In genomic region chr19:47354456-47354855, GRCm38 (mm10) we compare ENCODE assay signal across 14 mouse cellular contexts.
DNase-seq lines count a peak whose midpoint lies in the region; ATAC-seq lines count a peak whose summit lies in the region.
"Had no signal": no experiment of that assay in that cellular context is flagged by ENCODE, and none has a peak within 500 bp of the region (broad histone marks: within the 10 kb centered on the region; RNA-seq: fewer than 3 reads in every experiment).

No protein-coding gene starts in this region.

- no peaks in the 10 kb centered on the region for H3K9me3 ChIP-seq in hindbrain, embryonic 11.5 days (ENCODE audit: control insufficient read depth, low read length)
- no peaks in the 10 kb centered on the region for H3K9me3 ChIP-seq in midbrain, embryonic 13.5 days

- peak; percentile 72 to 75 for DNase-seq in right cerebral cortex, postnatal 10 days (ENCODE audit: low spot score in 2 of 2)
- DNase-seq in right cerebral cortex, adult 18-20 months, result no peak
- DNase-seq in hindbrain, embryonic 11.5 days (ENCODE audit: low spot score), result peak; percentile 70
- no peak for DNase-seq in adrenal gland, postnatal 14 days
- no peak for DNase-seq in adrenal gland, adult 2 months
- DNase-seq in cerebellum, adult 18-20 months, result no peak
- no peak for DNase-seq in thymus, postnatal 4 days
- DNase-seq: heart, postnatal 10 days; kidney, adult 8-10 months; lung, postnatal 14 days had no signal

- peaks cover 6% of the 10 kb centered on the region; the same call in 1 of the 2 replicates for H3K4me1 ChIP-seq in hindbrain, embryonic 11.5 days (replicated peaks; ENCODE audit: control insufficient read depth, insufficient read depth, low read length)
- peaks cover 13% of the 10 kb centered on the region for H3K4me1 ChIP-seq in midbrain, embryonic 13.5 days (replicated peaks)

- no peak overlapping the region for H3K4me2 ChIP-seq in hindbrain, embryonic 11.5 days (replicated peaks; ENCODE audit: low read depth, low read length)
- H3K4me2 ChIP-seq in midbrain, embryonic 13.5 days (replicated peaks), result no peak overlapping the region
- H3K4me2 ChIP-seq: liver, embryonic 11.5 days had no signal

- H3K4me3 ChIP-seq in hindbrain, embryonic 11.5 days (ENCODE audit: low read depth, low read length), result no peak overlapping the region
- no peak overlapping the region for H3K4me3 ChIP-seq in midbrain, embryonic 13.5 days (replicated peaks)
- H3K4me3 ChIP-seq: myocyte had no signal

- peak; percentile 68; the same call in 1 of the 2 replicates for ATAC-seq in hindbrain, embryonic 11.5 days (ENCODE audit: low FRiP score)
- peak; percentile 51 for ATAC-seq in midbrain, embryonic 13.5 days
- ATAC-seq: activated CD4-positive, CD25-positive, alpha-beta regulatory T cell, adult 4 months had no signal

- H3K27me3 ChIP-seq in hindbrain, embryonic 11.5 days (ENCODE audit: control insufficient read depth, insufficient read depth, low read length), result no peaks in the 10 kb centered on the region
- 0 out of 2 replicates have a peak, but pooled peaks cover 3% of the 10 kb centered on the region for H3K27me3 ChIP-seq in midbrain, embryonic 13.5 days

- peak overlapping the region; percentile 24; the same call in 1 of the 2 replicates for H3K9ac ChIP-seq in hindbrain, embryonic 11.5 days (ENCODE audit: low read depth, low read length)
- H3K9ac ChIP-seq in midbrain, embryonic 13.5 days (replicated peaks), result 0 out of 2 replicates have a peak overlapping the region, but pooled peaks have one; percentile 14

- H3K36me3 ChIP-seq in hindbrain, embryonic 11.5 days (ENCODE audit: control insufficient read depth, insufficient read depth, low read length), result no peaks in the 10 kb centered on the region
- H3K36me3 ChIP-seq in midbrain, embryonic 13.5 days, result no peaks in the 10 kb centered on the region

- 34% methylated on average over 8 of the region's 8 CpGs for WGBS in hindbrain, embryonic 11.5 days
- WGBS in midbrain, embryonic 13.5 days, result 12% methylated on average over 8 of the region's 8 CpGs

- peak overlapping the region; percentile 25; the same call in 1 of the 2 replicates for H3K27ac ChIP-seq in hindbrain, embryonic 11.5 days (ENCODE audit: low read depth, low read length)
- H3K27ac ChIP-seq in midbrain, embryonic 13.5 days, result no peak overlapping the region

Comparison
In these comparisons a context has a peak if more than half of its experiments do, and no peak if none do; other contexts are left out.
1. DNase-seq: peak in right cerebral cortex, postnatal 10 days (2 of 2) and hindbrain, embryonic 11.5 days (single experiment); none in right cerebral cortex, adult 18-20 months (single experiment), adrenal gland, postnatal 14 days (single experiment), adrenal gland, adult 2 months (single experiment), cerebellum, adult 18-20 months (0 of 2) and thymus, postnatal 4 days (single experiment).